Mouse (Mus musculus) bone marrow, adult 2 months (tissue): ENCODE results near the gene Ubxn10.

Experiments
- CTCF ChIP-seq: fragments of 200-500 bp; IDR thresholded peaks from 2 replicates; pipeline ENCODE4 v1.5.1; 2011; ENCODE audit warnings: low read length, control low read depth; ENCODE audit not compliant: control insufficient read depth, insufficient read depth
- POLR2A ChIP-seq: fragments of 200-500 bp; IDR thresholded peaks from 2 replicates; pipeline ENCODE4 v1.6.1; 2011; ENCODE audit warnings: low read depth, mild to moderate bottlenecking, control low read depth, low read length, borderline replicate concordance; ENCODE audit not compliant: control insufficient read depth

DNA sequence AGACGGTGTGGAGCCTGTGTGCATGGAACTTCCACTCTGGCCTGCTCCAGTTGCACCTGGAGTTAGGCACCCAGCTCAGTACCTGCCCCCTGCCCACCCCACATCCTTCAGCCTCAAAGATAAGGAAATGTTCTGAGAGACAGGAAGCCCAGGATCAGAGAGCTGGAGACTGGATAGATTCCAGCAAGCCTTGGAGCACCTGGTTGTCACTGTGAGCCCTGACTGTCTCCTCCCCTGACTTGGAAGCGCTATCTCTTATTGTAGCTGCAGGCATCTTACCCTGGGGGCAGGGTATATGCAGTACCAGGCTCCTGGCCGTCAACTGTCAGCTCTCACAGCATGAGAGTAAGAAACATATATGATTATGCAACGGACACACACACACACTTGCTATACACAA, 18.5 kb upstream of the Ubxn10 start:
- TF ChIP-seq CTCF (no peak), POLR2A (no peak)
